Mouse (Mus musculus) liver, embryonic 14.5 days (tissue): ENCODE results near the gene Alox8. TPM values are rescaled to one million over a fixed set of nuclear protein-coding genes. Genes with fewer than 3 reads are reported as not detected.

Experiments
- ATAC-seq: fragments of 200-750 bp; cut with Nextera tagmentation; 2 replicates; pipeline ENCODE4 v1.8.0; 2017; ENCODE audit warnings: moderate number of reproducible peaks, mild to moderate bottlenecking, moderate library complexity; ENCODE audit not compliant: insufficient read depth
- DNase-seq, 3 experiments: peaks; one replicate each; pipeline ENCODE4 v3.0.0-alpha.2; 2012 to 2013; ENCODE audit warnings: low read depth in 3 of 3, low spot score in 3 of 3
- H3K27ac ChIP-seq: fragments of 300-500 bp; sonication (generic); 2 replicates; pipeline ENCODE4 v1.5.1; 2014; ENCODE audit warnings: moderate library complexity, mild to moderate bottlenecking, control low read depth, inconsistent platforms
- H3K27me3 ChIP-seq: fragments of 300-500 bp; sonication (generic); 2 replicates; pipeline ENCODE4 v1.6.1; 2014; ENCODE audit warnings: mild to moderate bottlenecking, low read length, moderate library complexity; ENCODE audit not compliant: control insufficient read depth, insufficient read depth
- H3K36me3 ChIP-seq: fragments of 300-500 bp; sonication (generic); replicated peaks from 2 replicates; pipeline ENCODE4 v1.6.1; 2014; ENCODE audit warnings: low read depth; ENCODE audit not compliant: control insufficient read depth, insufficient read depth
- H3K4me1 ChIP-seq, 2 experiments: fragments of 200-500 bp in 1 of 2; fragments of 300-500 bp in 1 of 2; sonication (generic) in 1 of 2; replicated peaks; 2 replicates each; pipeline ENCODE4 v1.6.1; 2012 to 2014; ENCODE audit warnings: antibody characterized with exemption in 1 of 2, inconsistent platforms in 1 of 2, low read length in 1 of 2; ENCODE audit not compliant: control insufficient read depth in 2 of 2, insufficient read depth in 2 of 2
- H3K4me2 ChIP-seq: fragments of 300-500 bp; sonication (generic); 2 replicates; pipeline ENCODE4 v1.6.1; 2014; ENCODE audit warnings: low read depth, mild to moderate bottlenecking, control low read depth, moderate library complexity
- H3K4me3 ChIP-seq, 2 experiments: fragments of 200-500 bp in 1 of 2; fragments of 300-500 bp in 1 of 2; sonication (generic) in 1 of 2; 2 replicates each; pipeline ENCODE4 v1.5.1; 2012 to 2014; ENCODE audit warnings: low read depth in 2 of 2, low read length in 2 of 2, mild to moderate bottlenecking in 2 of 2, control low read depth in 1 of 2, inconsistent platforms in 1 of 2, moderate library complexity in 1 of 2; ENCODE audit not compliant: insufficient read depth in 1 of 2
- H3K9ac ChIP-seq: fragments of 300-500 bp; sonication (generic); replicated peaks from 2 replicates; pipeline ENCODE4 v1.6.1; 2014; ENCODE audit warnings: mild to moderate bottlenecking, control low read depth, moderate library complexity
- H3K9me3 ChIP-seq: fragments of 300-500 bp; sonication (generic); 2 replicates; pipeline ENCODE4 v1.6.1; 2016; ENCODE audit warnings: low read length, mixed read lengths; ENCODE audit not compliant: control insufficient read depth
- CTCF ChIP-seq: IDR thresholded peaks from 2 replicates; pipeline ENCODE4 v1.5.1; 2016; ENCODE audit warnings: antibody characterized with exemption, low read depth, control low read depth
- EP300 ChIP-seq: IDR thresholded peaks from 2 replicates; pipeline ENCODE4 v1.6.1; 2016; ENCODE audit warnings: antibody characterized with exemption, low read depth
- WGBS: fragments of 180-500 bp; shearing (Covaris S2); extraction: QIAGEN DNeasy Blood & Tissue Kit; methylation state at CpG from one replicate; pipeline ENCODE4 v1.1.7; 2014; ENCODE audit not compliant: insufficient replicate concordance; 5-methylcytosine and 5-hydroxymethylcytosine counted together
- polyA plus RNA-seq, 2 experiments: library from polyadenylated mRNA; depleted of rRNA in 1 of 2; stranded (reverse) in 1 of 2; unstranded in 1 of 2; fragments of >200 nt; fragmentation: Nextera tagmentation in 1 of 2; extraction: Ambion mirVana in 1 of 2; gene quantifications; 2 replicates each; pipeline versions ENCODE4 v1.2.1 to v1.2.3; 2012 to 2014

Alox8 gene
- polyA plus RNA-seq, 2 experiments = 0.01 TPM; not detected in 1

DNA sequence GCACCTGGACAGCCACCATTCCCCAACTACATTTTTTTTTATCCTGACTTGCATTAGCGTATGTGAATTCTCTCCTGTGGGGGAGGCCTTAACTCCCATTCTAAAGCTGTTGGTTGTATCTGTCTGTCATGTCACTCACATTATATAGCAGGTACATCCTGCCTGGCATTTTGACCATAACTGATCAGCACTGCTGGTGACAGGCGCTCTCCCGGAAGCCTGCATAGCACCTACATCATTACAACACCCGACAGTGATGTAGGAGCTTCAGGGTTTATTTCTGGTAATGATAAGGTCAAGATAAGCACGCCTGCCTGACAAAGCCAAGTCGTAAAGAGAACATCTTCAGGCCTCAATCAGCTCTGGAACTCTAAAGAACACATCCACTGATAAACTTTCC lies 2.6 kb upstream of the Alox8 start:
- H3K4me3 ChIP-seq = no peak overlapping the region
- no peaks in the 10 kb centered on the region for H3K36me3 ChIP-seq
- H3K9me3 ChIP-seq = no peaks in the 10 kb centered on the region
- no peaks in the 10 kb centered on the region for H3K4me1 ChIP-seq
- ATAC-seq = no peak
- H3K27me3 ChIP-seq = peaks cover 23% of the 10 kb centered on the region
- DNase-seq = no peak
- no peak overlapping the region for H3K9ac ChIP-seq
- no peak overlapping the region for H3K27ac ChIP-seq
- TF ChIP-seq CTCF (no peak), EP300 (no peak)
- no peak overlapping the region for H3K4me2 ChIP-seq
- 25% methylated on average over 6 of the region's 6 CpGs for WGBS

GRCm38 (mm10) chr11:69199251-69199650 lies 1.6 kb upstream of the Alox8 start:
- 54% methylated on average over 1 of the region's 1 CpGs for WGBS
- no peaks in the 10 kb centered on the region for H3K36me3 ChIP-seq
- no peaks in the 10 kb centered on the region for H3K4me1 ChIP-seq
- no peak for ATAC-seq
- no peak overlapping the region for H3K4me3 ChIP-seq
- H3K27me3 ChIP-seq = peaks cover 23% of the 10 kb centered on the region
- H3K27ac ChIP-seq = no peak overlapping the region
- TF ChIP-seq CTCF (no peak), EP300 (no peak)
- no peaks in the 10 kb centered on the region for H3K9me3 ChIP-seq
- no peak overlapping the region for H3K4me2 ChIP-seq
- H3K9ac ChIP-seq = no peak overlapping the region
- no peak for DNase-seq

GRCm38 (mm10) chr11:69197194-69197593 lies 449 bp downstream of the Alox8 start:
- no peak for DNase-seq
- WGBS = 0% methylated on average over 14 of the region's 14 CpGs
- H3K9me3 ChIP-seq = no peaks in the 10 kb centered on the region
- H3K4me3 ChIP-seq = no peak overlapping the region
- no peak for TF ChIP-seq EP300
- no peak for TF ChIP-seq CTCF
- H3K9ac ChIP-seq = no peak overlapping the region
- H3K4me2 ChIP-seq = no peak overlapping the region
- ATAC-seq = no peak
- no peaks in the 10 kb centered on the region for H3K4me1 ChIP-seq
- no peak overlapping the region for H3K27ac ChIP-seq
- H3K36me3 ChIP-seq = no peaks in the 10 kb centered on the region
- peaks cover 23% of the 10 kb centered on the region for H3K27me3 ChIP-seq

- no peak overlapping the region for H3K4me2 ChIP-seq
- no peak overlapping the region for H3K9ac ChIP-seq
- H3K27me3 ChIP-seq = peaks cover 23% of the 10 kb centered on the region
- H3K36me3 ChIP-seq = no peaks in the 10 kb centered on the region
- WGBS = 9% methylated on average over 5 of the region's 5 CpGs
- TF ChIP-seq CTCF (peak; percentile 21), EP300 (no peak)
- ATAC-seq = no peak
- H3K9me3 ChIP-seq = no peaks in the 10 kb centered on the region
- no peak overlapping the region for H3K4me3 ChIP-seq
- no peak for DNase-seq
- no peaks in the 10 kb centered on the region for H3K4me1 ChIP-seq
- no peak overlapping the region for H3K27ac ChIP-seq
Measured at GRCm38 (mm10) chr11:69196766-69197165, 877 bp downstream of the Alox8 start.

DNA sequence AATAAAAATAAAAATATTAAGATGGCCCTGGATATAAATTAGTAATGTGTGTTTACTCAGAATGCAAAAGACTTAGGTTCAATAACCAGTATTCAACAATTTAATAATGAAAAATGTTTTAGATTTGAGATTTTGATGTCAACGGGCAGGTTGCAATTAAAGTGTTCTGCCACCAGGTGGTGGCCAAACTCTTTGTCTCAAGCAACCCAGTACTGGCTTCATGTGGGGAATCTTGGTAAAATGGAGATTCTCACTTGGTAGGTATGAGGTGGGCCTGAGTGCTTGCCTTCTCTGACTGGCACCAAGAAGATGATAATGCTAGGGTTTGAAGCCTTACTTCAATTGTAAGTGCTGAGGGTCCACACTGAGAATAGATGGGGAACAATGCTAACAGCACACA lies 4.8 kb downstream of the Alox8 start:
- H3K4me2 ChIP-seq = no peak overlapping the region

More for the DNA sequence above, 4.8 kb downstream of the Alox8 start:
- no peak for DNase-seq
- Histone ChIP-seq H3K4me1 (no peaks in the 10 kb centered on the region), H3K4me3 (no peak overlapping the region), H3K9ac (no peak overlapping the region), H3K36me3 (no peaks in the 10 kb centered on the region), H3K27me3 (peaks cover 17% of the 10 kb centered on the region), H3K27ac (no peak overlapping the region), H3K9me3 (no peaks in the 10 kb centered on the region)
- 3% methylated on average over 1 of the region's 1 CpGs for WGBS
- no peak for ATAC-seq
- TF ChIP-seq EP300 (no peak), CTCF (peak; percentile 61)
